Mouse (Mus musculus) neural tube, embryonic 10.5 days (tissue): ENCODE measurements around the gene Tmem168.

Experiments
- DNase-seq: peaks from one replicate; pipeline ENCODE4 v3.0.0-alpha.2; 2017; ENCODE audit warnings: low spot score; ENCODE audit errors: extremely low spot score

Gene Tmem168

DNA sequence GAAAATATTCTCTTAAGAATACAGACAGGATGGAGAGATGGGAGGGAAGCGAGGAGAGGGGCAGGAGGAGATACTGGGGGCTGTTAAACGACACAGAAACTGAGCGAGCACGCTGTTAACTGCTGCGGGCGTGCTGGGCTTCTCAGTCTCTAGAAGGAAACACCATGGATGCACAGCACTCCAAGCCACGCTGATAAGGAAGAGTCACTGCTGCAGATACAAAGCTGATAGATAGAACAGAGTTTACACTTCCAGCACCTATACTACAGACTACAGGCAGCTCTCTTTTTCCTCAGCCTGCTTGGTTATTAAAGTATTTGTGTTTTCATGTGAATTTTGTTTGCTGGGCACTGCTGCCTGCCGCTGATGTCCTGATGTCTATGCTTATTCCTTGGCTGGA lies 21.7 kb downstream of the Tmem168 start:
- DNase-seq, result no peak

DNA sequence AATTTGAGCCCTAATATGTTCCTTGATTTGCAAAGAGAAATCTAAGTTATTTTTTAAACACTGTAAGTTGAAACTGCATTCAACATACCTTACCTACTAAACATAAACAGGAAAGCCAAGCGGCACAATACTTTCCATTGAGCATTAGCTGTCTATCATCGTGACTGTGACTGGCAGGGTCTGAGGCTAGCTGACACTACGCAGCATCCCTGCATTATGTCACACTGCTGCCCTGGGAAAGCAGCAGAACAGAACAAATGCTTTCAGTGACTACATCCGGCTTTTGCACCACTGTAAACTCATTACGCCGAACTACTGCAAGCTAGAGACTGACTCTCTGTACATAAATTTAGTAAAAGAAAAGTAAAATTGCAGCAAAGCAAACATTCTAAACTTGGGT lies 23.1 kb downstream of the Tmem168 start:
- no peak for DNase-seq

DNA sequence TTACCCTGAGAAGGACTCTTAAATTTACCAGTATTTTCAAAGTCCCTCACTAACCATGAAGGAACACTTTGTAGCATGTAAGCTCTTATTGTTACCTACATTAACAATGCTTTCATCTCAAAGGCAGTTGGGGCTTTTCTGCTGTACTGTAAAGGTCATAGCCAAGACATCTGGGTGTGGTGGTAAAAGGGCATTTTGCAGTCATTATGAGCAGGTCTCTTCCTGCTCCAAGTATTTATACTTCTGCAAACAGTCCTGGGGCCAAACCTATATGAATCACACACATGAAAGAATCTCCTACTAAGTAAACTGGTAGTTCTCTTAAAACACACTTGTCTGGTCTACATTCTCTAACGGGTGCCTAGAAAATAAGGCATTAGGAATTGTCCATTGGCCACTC lies 25.8 kb downstream of the Tmem168 start:
- no peak for DNase-seq

DNA sequence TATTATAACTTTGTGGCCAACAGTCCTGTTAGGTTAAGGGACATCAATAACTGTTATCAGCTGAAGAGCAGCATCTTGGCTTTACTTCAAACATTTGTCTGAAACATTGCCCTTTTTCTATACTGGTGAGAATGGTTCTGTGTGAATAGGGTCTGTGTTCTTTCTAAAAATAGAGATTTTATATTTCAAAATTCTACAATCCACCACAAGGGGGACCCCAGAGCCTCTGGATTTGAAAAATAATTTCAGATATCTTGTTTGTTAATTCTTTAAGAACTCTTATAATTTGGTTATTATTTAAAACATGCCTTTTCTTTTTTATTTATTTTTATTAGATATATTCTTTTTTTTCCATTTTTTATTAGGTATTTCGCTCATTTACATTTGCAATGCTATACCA lies 42.2 kb downstream of the Tmem168 start:
- DNase-seq, result no peak

DNA sequence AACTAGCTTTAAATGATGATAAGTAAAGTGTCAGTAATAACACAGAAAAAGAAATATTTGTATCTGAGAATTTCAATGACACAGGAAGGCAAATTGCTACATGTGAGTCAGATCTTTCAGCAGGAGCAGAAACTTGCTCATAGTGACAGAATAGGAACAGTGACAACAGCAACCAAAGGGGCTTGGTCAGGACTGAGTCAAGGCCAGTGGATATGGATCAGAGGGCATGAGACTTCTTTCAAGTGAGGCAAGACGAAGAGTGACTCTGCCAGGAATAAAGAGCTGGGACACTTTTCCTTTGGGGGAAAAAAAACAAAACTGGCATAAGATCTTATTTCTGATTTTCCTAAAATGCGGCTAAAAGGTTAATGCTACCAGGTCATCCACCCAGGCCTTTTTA lies 52.6 kb downstream of the Tmem168 start:
- no peak for DNase-seq

DNA sequence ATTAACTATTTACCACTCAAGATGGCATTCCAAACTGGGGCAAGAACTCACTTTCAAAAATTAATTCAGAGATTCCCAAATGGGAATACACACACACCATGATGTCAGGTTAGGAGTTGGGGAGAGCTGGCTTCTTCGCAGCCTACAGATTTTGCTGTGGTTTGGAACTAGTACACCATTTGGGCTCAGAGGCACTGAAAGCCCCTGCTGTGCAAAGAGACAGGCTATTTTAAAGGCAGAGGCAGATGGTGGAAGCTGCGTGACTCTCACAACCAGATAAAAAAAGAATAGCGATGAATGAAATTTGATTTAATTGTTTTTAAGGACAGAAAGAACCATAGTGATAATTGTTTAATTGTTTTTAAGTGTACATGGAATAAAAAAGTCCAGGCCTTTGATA lies 66.1 kb downstream of the Tmem168 start:
- DNase-seq, result no peak

DNA sequence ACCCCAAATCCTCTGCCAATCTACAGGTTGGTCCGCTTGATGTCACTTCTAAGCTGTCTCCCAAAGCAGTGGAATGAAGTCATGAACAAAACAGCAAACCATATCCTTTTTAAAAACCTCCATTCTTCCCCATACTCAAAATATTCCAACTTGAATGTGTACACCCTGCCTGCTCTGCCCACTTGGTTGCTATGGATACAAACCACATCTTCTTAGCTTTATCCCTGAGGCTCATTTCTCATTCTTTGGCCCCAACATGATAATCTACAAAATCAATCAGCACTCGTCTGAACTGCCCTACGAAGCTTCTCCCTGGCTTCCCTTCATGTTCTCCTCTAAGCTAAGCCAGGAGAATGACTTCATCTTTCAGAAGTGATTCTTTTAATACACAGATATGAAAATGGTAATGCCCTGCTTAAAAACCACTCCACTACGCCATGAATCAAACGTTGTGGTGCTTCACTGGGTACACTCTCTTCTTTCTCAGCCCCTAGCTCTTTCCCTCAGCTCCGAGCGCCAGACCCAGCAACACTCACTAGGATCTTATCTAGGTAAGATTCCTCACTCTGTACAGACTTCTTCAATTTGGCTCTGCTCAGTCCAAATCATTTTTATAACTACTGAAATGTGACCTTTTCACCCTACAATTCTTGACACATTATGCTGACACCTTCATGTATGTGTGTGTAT lies 70.5 kb downstream of the Tmem168 start:
- DNase-seq, result no peak
